Mouse (Mus musculus) liver, embryonic 12.5 days (tissue): ENCODE measurements at regions not wholly inside any gene's neighbourhood (a gene's known extent, or its start where the extent isn't known, plus 50 kb on each side); places are given as distances from the start of the nearest gene placed in this dataset.

Experiments
- ATAC-seq: fragments of 200-750 bp; cut with Nextera tagmentation; 2 replicates; pipeline ENCODE4 v1.8.0; 2017; ENCODE audit warnings: moderate number of reproducible peaks, mild to moderate bottlenecking, moderate library complexity
- H3K27ac ChIP-seq: fragments of 300-500 bp; sonication (generic); 2 replicates; pipeline ENCODE4 v1.5.1; 2016; ENCODE audit warnings: mild to moderate bottlenecking
- H3K27me3 ChIP-seq: fragments of 300-500 bp; sonication (generic); replicated peaks from 2 replicates; pipeline ENCODE4 v1.6.1; 2016; ENCODE audit warnings: mild to moderate bottlenecking, moderate library complexity
- H3K36me3 ChIP-seq: fragments of 300-500 bp; sonication (generic); 2 replicates; pipeline ENCODE4 v1.6.1; 2016; ENCODE audit warnings: mild to moderate bottlenecking, moderate library complexity
- H3K4me1 ChIP-seq: fragments of 300-500 bp; sonication (generic); 2 replicates; pipeline ENCODE4 v1.6.1; 2016
- H3K4me2 ChIP-seq: fragments of 300-500 bp; sonication (generic); 2 replicates; pipeline ENCODE4 v1.6.1; 2016; ENCODE audit warnings: mild to moderate bottlenecking, moderate library complexity
- H3K4me3 ChIP-seq: fragments of 300-500 bp; sonication (generic); 2 replicates; pipeline ENCODE4 v1.5.1; 2016; ENCODE audit warnings: mild to moderate bottlenecking, moderate library complexity
- H3K9ac ChIP-seq: fragments of 300-500 bp; sonication (generic); 2 replicates; pipeline ENCODE4 v1.6.1; 2016; ENCODE audit warnings: mild to moderate bottlenecking, moderate library complexity
- H3K9me3 ChIP-seq: fragments of 300-500 bp; sonication (generic); replicated peaks from 2 replicates; pipeline ENCODE4 v1.6.1; 2016; ENCODE audit warnings: mild to moderate bottlenecking, moderate library complexity
- WGBS: fragments of 180-500 bp; shearing (Covaris S2); methylation state at CpG from one replicate; pipeline ENCODE4 v1.1.7; 2016; ENCODE audit not compliant: insufficient replicate concordance; 5-methylcytosine and 5-hydroxymethylcytosine counted together

DNA sequence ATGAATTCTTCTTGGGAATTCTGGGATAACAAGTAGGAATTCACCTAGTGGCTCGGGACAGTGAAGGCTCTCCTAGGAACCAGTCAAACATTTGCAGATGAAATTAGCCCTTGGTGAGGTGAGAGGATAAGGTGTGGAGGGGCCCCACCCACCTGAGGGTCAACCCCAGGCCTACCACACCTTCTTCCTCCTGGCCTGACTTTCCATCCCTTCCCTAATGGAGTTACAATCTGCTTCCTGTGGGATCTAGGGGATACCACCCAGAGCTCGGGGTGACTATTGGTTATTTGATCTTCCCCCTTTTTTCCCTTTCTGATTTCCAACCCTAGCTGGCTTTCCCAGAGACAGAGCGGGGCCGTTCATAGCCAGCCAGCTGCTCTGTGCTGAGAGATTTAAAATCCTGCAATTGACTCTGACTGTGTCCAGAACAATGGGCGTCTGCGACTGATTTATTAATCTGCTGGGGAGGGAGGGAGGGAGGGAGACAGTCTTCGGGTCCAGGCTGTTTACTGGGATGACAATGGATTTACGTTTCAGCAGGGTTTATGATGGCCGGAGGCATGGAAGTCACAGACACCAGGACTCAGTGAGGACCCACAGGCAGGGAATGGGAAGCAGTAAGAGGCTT lies 69.0 kb downstream of the Gm525 start:
- no peak overlapping the region for H3K9ac ChIP-seq
- WGBS: 61% methylated on average over 9 of the region's 9 CpGs
- no peak overlapping the region for H3K27ac ChIP-seq
- no peak for ATAC-seq
- H3K4me3 ChIP-seq: no peak overlapping the region
- no peaks in the 10 kb centered on the region for H3K9me3 ChIP-seq
- no peak overlapping the region for H3K4me2 ChIP-seq
- 0 out of 2 replicates have a peak, but pooled peaks cover 3% of the 10 kb centered on the region for H3K27me3 ChIP-seq
- 0 out of 2 replicates have a peak, but pooled peaks cover 3% of the 10 kb centered on the region for H3K4me1 ChIP-seq
- H3K36me3 ChIP-seq: no peaks in the 10 kb centered on the region
